Mouse (Mus musculus): Measurements from ENCODE around the gene Slc43a2. TPM values are rescaled to one million over a fixed set of nuclear protein-coding genes. Genes with fewer than 3 reads are reported as not detected.

Gene Slc43a2
- polyA plus RNA-seq, 1 experiment from 2014 or later: 7.5 TPM

GRCm38 (mm10) chr11:75522793-75523192, 8.7 kb upstream of the Slc43a2 start:
- 80% methylated on average over 2 of the region's 2 CpGs for WGBS
- ATAC-seq (replicated peaks; ENCODE audit: low FRiP score) (no peak), DNase-seq (ENCODE audit: low spot score) (no peak)
- Histone ChIP-seq H3K36me3 (ENCODE audit: control insufficient read depth, insufficient read depth, low read length) (no peaks in the 10 kb centered on the region), H3K27ac (ENCODE audit: low read depth, low read length) (no peak overlapping the region), H3K27me3 (ENCODE audit: control insufficient read depth, insufficient read depth, low read length) (no peaks in the 10 kb centered on the region), H3K9ac (ENCODE audit: low read length) (no peak overlapping the region), H3K4me1 (replicated peaks; ENCODE audit: control insufficient read depth, insufficient read depth, low read length) (no peaks in the 10 kb centered on the region), H3K4me2 (ENCODE audit: low read depth, low read length, severe bottlenecking) (no peak overlapping the region), H3K4me3 (ENCODE audit: low read depth, low read length) (no peak overlapping the region), H3K9me3 (ENCODE audit: control insufficient read depth, low read length) (no peaks in the 10 kb centered on the region)

- Histone ChIP-seq H3K4me1 (replicated peaks; ENCODE audit: control insufficient read depth, insufficient read depth, low read length) (no peaks in the 10 kb centered on the region), H3K36me3 (ENCODE audit: control insufficient read depth, insufficient read depth, low read length) (no peaks in the 10 kb centered on the region), H3K27ac (ENCODE audit: low read depth, low read length) (no peak overlapping the region), H3K9me3 (ENCODE audit: control insufficient read depth, low read length) (no peaks in the 10 kb centered on the region), H3K27me3 (ENCODE audit: control insufficient read depth, insufficient read depth, low read length) (no peaks in the 10 kb centered on the region), H3K4me2 (ENCODE audit: low read depth, low read length, severe bottlenecking) (no peak overlapping the region), H3K9ac (ENCODE audit: low read length) (no peak overlapping the region), H3K4me3 (ENCODE audit: low read depth, low read length) (no peak overlapping the region)
- 86% methylated on average over 15 of the region's 15 CpGs for WGBS
- ATAC-seq (replicated peaks; ENCODE audit: low FRiP score) (no peak), DNase-seq (ENCODE audit: low spot score) (no peak)
Measured at GRCm38 (mm10) chr11:75525531-75526125, 5.9 kb upstream of the Slc43a2 start.

- H3K4me1 ChIP-seq (replicated peaks; ENCODE audit: control insufficient read depth, insufficient read depth, low read length): no peaks in the 10 kb centered on the region
- H3K4me3 ChIP-seq (ENCODE audit: low read depth, low read length): no peak overlapping the region
- H3K9ac ChIP-seq (ENCODE audit: low read length): no peak overlapping the region
- DNase-seq (ENCODE audit: low spot score): no peak
- H3K27me3 ChIP-seq (ENCODE audit: control insufficient read depth, insufficient read depth, low read length): no peaks in the 10 kb centered on the region
- WGBS: 91% methylated on average over 6 of the region's 6 CpGs
- no peaks in the 10 kb centered on the region for H3K9me3 ChIP-seq (ENCODE audit: control insufficient read depth, low read length)
- no peaks in the 10 kb centered on the region for H3K36me3 ChIP-seq (ENCODE audit: control insufficient read depth, insufficient read depth, low read length)
- H3K4me2 ChIP-seq (ENCODE audit: low read depth, low read length, severe bottlenecking): no peak overlapping the region
- H3K27ac ChIP-seq (ENCODE audit: low read depth, low read length): no peak overlapping the region
- no peak for ATAC-seq (replicated peaks; ENCODE audit: low FRiP score)
Measured at GRCm38 (mm10) chr11:75526943-75527342, 4.6 kb upstream of the Slc43a2 start.

- 47% methylated on average over 4 of the region's 4 CpGs for WGBS
- peaks cover 2% of the 10 kb centered on the region; the same call in 1 of the 2 replicates for H3K4me1 ChIP-seq (replicated peaks; ENCODE audit: control insufficient read depth, insufficient read depth, low read length)
- no peak overlapping the region for H3K9ac ChIP-seq (ENCODE audit: low read length)
- H3K9me3 ChIP-seq (ENCODE audit: control insufficient read depth, low read length): no peaks in the 10 kb centered on the region
- no peaks in the 10 kb centered on the region for H3K36me3 ChIP-seq (ENCODE audit: control insufficient read depth, insufficient read depth, low read length)
- H3K27ac ChIP-seq (ENCODE audit: low read depth, low read length): no peak overlapping the region
- no peaks in the 10 kb centered on the region for H3K27me3 ChIP-seq (ENCODE audit: control insufficient read depth, insufficient read depth, low read length)
- DNase-seq (ENCODE audit: low spot score): no peak
- no peak for ATAC-seq (replicated peaks; ENCODE audit: low FRiP score)
- H3K4me3 ChIP-seq (ENCODE audit: low read depth, low read length): no peak overlapping the region
- no peak overlapping the region for H3K4me2 ChIP-seq (ENCODE audit: low read depth, low read length, severe bottlenecking)
Measured at GRCm38 (mm10) chr11:75529771-75530170, 1.7 kb upstream of the Slc43a2 start.

GRCm38 (mm10) chr11:75530325-75530724, 1.2 kb upstream of the Slc43a2 start:
- H3K27me3 ChIP-seq (ENCODE audit: control insufficient read depth, insufficient read depth, low read length): no peaks in the 10 kb centered on the region
- no peaks in the 10 kb centered on the region for H3K9me3 ChIP-seq (ENCODE audit: control insufficient read depth, low read length)
- DNase-seq (ENCODE audit: low spot score) (peak; percentile 99), ATAC-seq (replicated peaks; ENCODE audit: low FRiP score) (peak; percentile 43)
- no peak overlapping the region for H3K27ac ChIP-seq (ENCODE audit: low read depth, low read length)
- WGBS: 0% methylated on average over 10 of the region's 10 CpGs
- H3K4me1 ChIP-seq (replicated peaks; ENCODE audit: control insufficient read depth, insufficient read depth, low read length): peaks cover 2% of the 10 kb centered on the region; the same call in 1 of the 2 replicates
- H3K4me2 ChIP-seq (ENCODE audit: low read depth, low read length, severe bottlenecking): peak overlapping the region; percentile 100
- H3K9ac ChIP-seq (ENCODE audit: low read length): peak overlapping the region; percentile 75
- peak overlapping the region; percentile 70 for H3K4me3 ChIP-seq (ENCODE audit: low read depth, low read length)
- H3K36me3 ChIP-seq (ENCODE audit: control insufficient read depth, insufficient read depth, low read length): no peaks in the 10 kb centered on the region

GRCm38 (mm10) chr11:75530845-75531373, 585 bp upstream of the Slc43a2 start:
- ATAC-seq (replicated peaks; ENCODE audit: low FRiP score): peak; percentile 32
- peak overlapping the region; percentile 95 for H3K27ac ChIP-seq (ENCODE audit: low read depth, low read length)
- peak overlapping the region; percentile 70 for H3K4me3 ChIP-seq (ENCODE audit: low read depth, low read length)
- peak; percentile 64 for DNase-seq (ENCODE audit: low spot score)
- peak overlapping the region; percentile 100 for H3K4me2 ChIP-seq (ENCODE audit: low read depth, low read length, severe bottlenecking)
- peaks cover 2% of the 10 kb centered on the region; the same call in 1 of the 2 replicates for H3K4me1 ChIP-seq (replicated peaks; ENCODE audit: control insufficient read depth, insufficient read depth, low read length)
- H3K9ac ChIP-seq (ENCODE audit: low read length): peak overlapping the region; percentile 75
- H3K9me3 ChIP-seq (ENCODE audit: control insufficient read depth, low read length): no peaks in the 10 kb centered on the region
- under 1% methylated on average over 31 of the region's 31 CpGs for WGBS
- no peaks in the 10 kb centered on the region for H3K27me3 ChIP-seq (ENCODE audit: control insufficient read depth, insufficient read depth, low read length)
- no peaks in the 10 kb centered on the region for H3K36me3 ChIP-seq (ENCODE audit: control insufficient read depth, insufficient read depth, low read length)

GRCm38 (mm10) chr11:75532340-75533277, 1.1 kb downstream of the Slc43a2 start:
- Histone ChIP-seq H3K4me3 (ENCODE audit: low read depth, low read length) (peak overlapping the region; percentile 70), H3K9me3 (ENCODE audit: control insufficient read depth, low read length) (no peaks in the 10 kb centered on the region), H3K27me3 (ENCODE audit: control insufficient read depth, insufficient read depth, low read length) (no peaks in the 10 kb centered on the region), H3K9ac (ENCODE audit: low read length) (peak overlapping the region; percentile 75), H3K4me1 (replicated peaks; ENCODE audit: control insufficient read depth, insufficient read depth, low read length) (peaks cover 2% of the 10 kb centered on the region; the same call in 1 of the 2 replicates), H3K4me2 (ENCODE audit: low read depth, low read length, severe bottlenecking) (peak overlapping the region; percentile 100), H3K27ac (ENCODE audit: low read depth, low read length) (0 out of 2 replicates have a peak overlapping the region, but pooled peaks have one; percentile 95), H3K36me3 (ENCODE audit: control insufficient read depth, insufficient read depth, low read length) (no peaks in the 10 kb centered on the region)
- ATAC-seq (replicated peaks; ENCODE audit: low FRiP score) (0 out of 2 replicates have a peak, but pooled peaks have one; percentile 13), DNase-seq (ENCODE audit: low spot score) (peak; percentile 72)
- WGBS: 15% methylated on average over 38 of the region's 38 CpGs

GRCm38 (mm10) chr11:75533314-75534015, 2.0 kb downstream of the Slc43a2 start:
- Histone ChIP-seq H3K4me3 (ENCODE audit: low read depth, low read length) (no peak overlapping the region), H3K27me3 (ENCODE audit: control insufficient read depth, insufficient read depth, low read length) (no peaks in the 10 kb centered on the region), H3K27ac (ENCODE audit: low read depth, low read length) (no peak overlapping the region), H3K4me1 (replicated peaks; ENCODE audit: control insufficient read depth, insufficient read depth, low read length) (peaks cover 2% of the 10 kb centered on the region; the same call in 1 of the 2 replicates), H3K9me3 (ENCODE audit: control insufficient read depth, low read length) (no peaks in the 10 kb centered on the region), H3K36me3 (ENCODE audit: control insufficient read depth, insufficient read depth, low read length) (no peaks in the 10 kb centered on the region), H3K4me2 (ENCODE audit: low read depth, low read length, severe bottlenecking) (no peak overlapping the region), H3K9ac (ENCODE audit: low read length) (no peak overlapping the region)
- ATAC-seq (replicated peaks; ENCODE audit: low FRiP score): no peak
- 85% methylated on average over 6 of the region's 6 CpGs for WGBS
- DNase-seq (ENCODE audit: low spot score): peak; percentile 53

Data from forebrain, embryonic 11.5 days (tissue).